Mouse (Mus musculus) heart, adult 2 months (tissue): ENCODE data around the gene Usp30. TPM values are rescaled to one million over a fixed set of nuclear protein-coding genes. Genes with fewer than 3 reads are reported as not detected.

Experiments used
- DNase-seq, 2 experiments: peaks; one replicate each; pipeline ENCODE4 v3.0.0; 2021
- H3K27ac ChIP-seq: fragments of 200-600 bp; 2 replicates; pipeline ENCODE4 v1.8.1; 2022
- H3K27me3 ChIP-seq: fragments of 200-500 bp; 2 replicates; pipeline ENCODE4 v1.6.1; 2012; ENCODE audit warnings: mild to moderate bottlenecking, low read length, inconsistent platforms, mixed read lengths; ENCODE audit not compliant: control insufficient read depth, insufficient read depth
- H3K36me3 ChIP-seq: fragments of 200-500 bp; 2 replicates; pipeline ENCODE4 v1.6.1; 2012; ENCODE audit warnings: low read length, inconsistent platforms; ENCODE audit not compliant: control insufficient read depth, insufficient read depth
- H3K4me1 ChIP-seq: fragments of 200-500 bp; 2 replicates; pipeline ENCODE4 v1.6.1; 2011; ENCODE audit warnings: low read length; ENCODE audit not compliant: control insufficient read depth, insufficient read depth
- H3K4me3 ChIP-seq: fragments of 200-600 bp; 2 replicates; pipeline ENCODE4 v1.8.1; 2022
- H3K79me2 ChIP-seq: fragments of 200-500 bp; replicated peaks from 2 replicates; pipeline ENCODE4 v1.6.1; 2012; ENCODE audit warnings: mild to moderate bottlenecking, inconsistent platforms, low read length, moderate library complexity, mixed read lengths; ENCODE audit not compliant: control insufficient read depth, insufficient read depth
- H3K9ac ChIP-seq: fragments of 200-500 bp; 2 replicates; pipeline ENCODE4 v1.6.1; 2012; ENCODE audit warnings: low read depth, mild to moderate bottlenecking, control low read depth, inconsistent platforms, low read length, mixed read lengths
- CTCF ChIP-seq: fragments of 200-600 bp; IDR thresholded peaks from 2 replicates; pipeline ENCODE4 v1.8.1; 2022; ENCODE audit warnings: antibody characterized with exemption, mild to moderate bottlenecking, moderate library complexity
- EP300 ChIP-seq: fragments of 200-500 bp; IDR thresholded peaks from 2 replicates; pipeline ENCODE4 v1.6.1; 2011; ENCODE audit warnings: low read depth, low read length, control low read depth; ENCODE audit not compliant: insufficient read depth
- POLR2A ChIP-seq: fragments of 200-500 bp; IDR thresholded peaks from 2 replicates; pipeline ENCODE4 v1.6.1; 2011; ENCODE audit warnings: mild to moderate bottlenecking, low read depth, low read length, control low read depth; ENCODE audit not compliant: insufficient read depth
- WGBS: fragments of 180-500 bp; shearing (Covaris S2); methylation state at CpG from one replicate; pipeline ENCODE4 v1.1.7; 2018; 5-methylcytosine and 5-hydroxymethylcytosine counted together
- intact Hi-C: fragments of 180-260 bp; cut with DNase I; formaldehyde crosslinking; loops from one replicate; pipeline ENCODE4 v1.15.1; 2025
- polyA plus RNA-seq: library from polyadenylated mRNA; depleted of rRNA; stranded (reverse); fragments of >200 nt; gene quantifications from 2 replicates; pipeline ENCODE4 v1.2.3, GENCODE M21; 2012
- total RNA-seq, 2 experiments: library from RNA; stranded (reverse); gene quantifications; 2 replicates each; pipeline ENCODE4 v1.2.3; 2021

Gene Usp30
- total and polyA plus RNA-seq, 3 experiments: 10.1 to 11.2 (median 11.2) TPM

GRCm38 (mm10) chr5:114126008-114126407 lies 60.7 kb downstream of the Usp30 start:
- whole genome bisulfite sequencing: 84% methylated on average over 3 of the region's 3 CpGs
- Histone ChIP-seq H3K9ac (no peak overlapping the region), H3K79me2 (no peaks in the 10 kb centered on the region), H3K27me3 (no peaks in the 10 kb centered on the region), H3K4me3 (no peak overlapping the region), H3K4me1 (peaks cover 1% of the 10 kb centered on the region; the same call in 1 of the 2 replicates), H3K27ac (no peak overlapping the region), H3K36me3 (no peaks in the 10 kb centered on the region)
- intact Hi-C loops: loop anchor here (2.0 to 10.0 kb wide), 3 partner anchors 25 to 271 kb away; no protein-coding TSS in a partner anchor
- DNase-seq: no peak
- TF ChIP-seq POLR2A (no peak), CTCF (no peak), EP300 (no peak)

DNA sequence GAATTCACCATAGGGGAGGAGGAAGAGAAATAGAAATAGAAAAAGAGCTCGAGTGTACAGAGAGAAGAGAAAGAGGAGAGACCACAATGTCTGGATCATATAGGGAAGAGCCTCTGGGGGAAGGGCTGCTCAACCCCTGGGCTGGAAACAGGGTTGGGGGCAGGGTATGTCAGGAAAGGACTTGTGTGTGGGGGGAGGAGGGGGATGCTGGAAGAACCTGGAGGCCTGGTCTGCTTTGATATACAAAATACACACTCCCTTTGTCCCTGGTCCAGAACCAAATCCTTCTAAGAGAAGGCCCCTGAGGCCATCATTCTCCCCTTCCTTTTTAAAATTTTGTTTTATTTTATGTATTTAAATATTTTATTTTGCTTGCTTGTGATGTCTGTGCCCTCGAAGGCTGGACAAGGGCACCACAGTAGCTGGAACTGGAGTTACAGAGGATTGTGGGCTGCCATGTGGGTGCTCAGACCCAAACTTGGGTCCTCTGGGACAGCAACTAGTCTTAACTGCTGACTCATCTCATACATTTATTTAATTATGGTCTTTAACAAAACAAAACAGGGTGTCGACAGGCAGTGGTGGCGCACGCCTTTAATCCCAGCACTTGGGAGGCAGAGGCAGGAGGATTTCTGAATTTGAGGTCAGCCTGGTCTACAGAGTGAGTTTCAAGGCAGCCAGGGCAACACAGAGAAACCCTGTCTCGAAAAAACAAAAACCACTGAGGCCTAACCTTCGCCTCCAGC lies 61.4 kb downstream of the Usp30 start:
- peak overlapping the region; percentile 79; the same call in 1 of the 2 replicates for H3K4me3 ChIP-seq
- intact Hi-C loops: loop anchor here (2.0 to 10.0 kb wide), 3 partner anchors 26 to 272 kb away; no protein-coding TSS in a partner anchor
- TF ChIP-seq CTCF (no peak), POLR2A (no peak), EP300 (no peak)

DNA sequence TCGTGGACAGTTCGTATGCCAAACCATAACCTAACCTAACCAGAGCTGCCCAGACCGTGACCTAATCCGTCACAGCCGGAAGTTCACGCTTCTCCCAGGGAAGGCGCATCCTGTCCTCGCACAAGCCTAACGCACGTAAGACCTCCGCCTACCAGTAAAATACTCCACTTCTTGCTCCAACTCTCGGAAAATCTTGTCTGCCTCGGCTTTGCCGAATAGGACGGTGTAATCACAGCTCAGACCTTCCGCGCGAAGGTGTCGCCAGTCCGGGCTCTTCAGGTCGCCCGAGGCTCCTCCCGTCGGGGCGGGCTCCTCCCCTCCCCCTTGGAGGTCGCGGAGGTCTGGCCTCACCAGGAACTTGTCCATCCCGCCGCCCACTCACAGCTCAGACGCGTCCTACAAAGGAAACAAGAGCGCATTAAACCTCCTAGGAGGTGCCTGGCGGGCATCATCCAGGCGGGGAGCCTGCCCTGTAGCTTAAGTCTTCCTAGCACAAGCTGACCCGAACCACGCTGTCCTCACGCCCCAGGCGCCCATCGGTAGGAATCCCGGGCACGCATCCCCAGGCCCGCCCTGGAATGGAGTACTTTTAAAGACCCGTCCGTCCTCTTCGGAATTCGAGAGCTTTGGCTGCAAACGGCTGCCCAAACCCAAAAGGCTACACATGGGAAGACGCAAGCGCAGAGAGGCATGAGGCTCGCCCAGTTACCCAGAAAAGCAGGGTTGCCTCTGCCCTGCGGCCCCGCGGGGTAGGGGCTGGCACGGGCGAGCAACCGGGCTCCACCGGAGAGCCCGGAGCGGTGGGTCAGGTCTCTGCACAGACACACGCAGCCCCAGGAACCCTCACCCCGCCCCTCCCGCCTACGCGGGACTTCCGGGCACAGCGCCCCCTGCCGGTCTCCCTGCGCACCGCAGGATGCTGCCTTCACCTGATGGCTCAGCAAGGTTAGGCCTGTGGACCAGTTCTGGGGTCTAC lies 62.4 kb downstream of the Usp30 start, which contains the start of gene Alkbh2:
Gene Alkbh2 (minus strand): TSS at position 845 of the 976 bp plus-strand sequence.
- intact Hi-C loops: loop anchor here (2.0 to 10.0 kb wide), 3 partner anchors 27 to 273 kb away; no protein-coding TSS in a partner anchor
- Histone ChIP-seq H3K27me3 (no peaks in the 10 kb centered on the region), H3K27ac (peak within 1 kb of the TSS; percentile 93), H3K36me3 (no peaks in the 10 kb centered on the region), H3K4me1 (peaks cover 1% of the 10 kb centered on the region; the same call in 1 of the 2 replicates), H3K79me2 (no peaks in the 10 kb centered on the region), H3K9ac (peak within 1 kb of the TSS; percentile 77), H3K4me3 (peak within 1 kb of the TSS; percentile 79)
- WGBS: under 1% methylated on average over 69 of the region's 69 CpGs
- DNase-seq: peak; percentile 83 to 91
- TF ChIP-seq EP300: 0 out of 2 replicates have a peak, but pooled peaks have one; percentile 22
- TF ChIP-seq POLR2A: peak; percentile 59
- TF ChIP-seq CTCF: no peak

More for the DNA sequence above, 61.4 kb downstream of the Usp30 start:
- Histone ChIP-seq H3K27ac (peak overlapping the region; percentile 93; the same call in 1 of the 2 replicates), H3K27me3 (no peaks in the 10 kb centered on the region), H3K79me2 (no peaks in the 10 kb centered on the region), H3K9ac (no peak overlapping the region), H3K36me3 (no peaks in the 10 kb centered on the region), H3K4me1 (peaks cover 1% of the 10 kb centered on the region; the same call in 1 of the 2 replicates)
- DNase-seq: no peak
- WGBS: 86% methylated on average over 7 of the region's 7 CpGs

- 88% methylated on average over 15 of the region's 15 CpGs for WGBS
- H3K9ac ChIP-seq: no peak overlapping the region
Observed at GRCm38 (mm10) chr5:114129550-114130210, 64.4 kb downstream of the Usp30 start.

DNA sequence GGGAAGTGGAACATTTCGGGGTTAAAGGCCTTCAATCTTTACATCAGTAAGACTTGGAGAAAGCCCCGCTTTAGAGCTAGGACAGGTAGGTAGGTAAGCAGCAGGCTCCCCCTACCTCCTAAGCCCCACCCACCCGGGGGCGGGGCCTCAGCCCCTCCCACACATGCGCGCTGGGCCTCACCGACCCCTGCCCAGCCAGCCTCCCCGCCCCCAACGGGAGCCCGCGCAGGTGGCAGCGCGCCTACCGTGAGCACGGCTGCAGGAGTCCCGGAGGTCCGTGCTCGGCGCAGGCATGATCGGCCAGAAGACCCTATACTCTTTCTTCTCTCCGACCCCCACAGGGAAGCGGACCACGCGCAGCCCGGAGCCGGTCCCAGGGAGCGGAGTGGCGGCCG lies 64.9 kb downstream of the Usp30 start, which contains the start of gene Ung:
Gene Ung (plus strand): TSS at position 176 of the 395 bp plus-strand sequence.
- Histone ChIP-seq H3K27ac (peak within 1 kb of the TSS; percentile 84), H3K4me1 (peaks cover 1% of the 10 kb centered on the region), H3K36me3 (no peaks in the 10 kb centered on the region), H3K27me3 (no peaks in the 10 kb centered on the region), H3K79me2 (no peaks in the 10 kb centered on the region), H3K4me3 (peak within 1 kb of the TSS; percentile 73), H3K9ac (peak within 1 kb of the TSS; percentile 69)
- TF ChIP-seq CTCF: no peak
- no peak for TF ChIP-seq EP300
- no peak for TF ChIP-seq POLR2A
- intact Hi-C loops: no loop called here
- 3% methylated on average over 29 of the region's 29 CpGs for WGBS
- no peak for DNase-seq

More at GRCm38 (mm10) chr5:114129550-114130210, 64.4 kb downstream of the Usp30 start:
- DNase-seq: no peak
- Histone ChIP-seq H3K27ac (no peak overlapping the region), H3K79me2 (no peaks in the 10 kb centered on the region), H3K27me3 (no peaks in the 10 kb centered on the region), H3K4me1 (peaks cover 1% of the 10 kb centered on the region; the same call in 1 of the 2 replicates), H3K36me3 (no peaks in the 10 kb centered on the region), H3K4me3 (no peak overlapping the region; the same call in 1 of the 2 replicates)
- intact Hi-C loops: loop anchor here (5.0 to 10.0 kb wide), 2 partner anchors 77 to 275 kb away; no protein-coding TSS in a partner anchor
- TF ChIP-seq CTCF: no peak
- no peak for TF ChIP-seq POLR2A
- no peak for TF ChIP-seq EP300
